8 mouse cellular contexts compared by ENCODE assay signal in genomic region chr10:7333077-7333747, GRCm38 (mm10).
DNase-seq lines count a peak whose midpoint lies in the region; ATAC-seq lines count a peak whose summit lies in the region.

No protein-coding gene starts in this region.

- no peaks in the 10 kb centered on the region for H3K9me3 ChIP-seq in hindbrain, embryonic 16.5 days (ENCODE audit: control insufficient read depth, low read length)

- H3K4me1 ChIP-seq in hindbrain, embryonic 16.5 days (ENCODE audit: control insufficient read depth, insufficient read depth, low read depth, low read length) = no peaks in the 10 kb centered on the region

- WGBS in hindbrain, embryonic 16.5 days = 43% methylated on average over 11 of the region's 11 CpGs

- no peak overlapping the region for H3K4me3 ChIP-seq in hindbrain, embryonic 16.5 days (ENCODE audit: low read length)

- H3K27me3 ChIP-seq in hindbrain, embryonic 16.5 days (replicated peaks; ENCODE audit: control insufficient read depth, insufficient read depth, low read length) = no peaks in the 10 kb centered on the region

- DNase-seq in WW6 (ENCODE audit: low read depth, low spot score) = peak; percentile 49
- DNase-seq in cerebellum, postnatal 10 days = peak; percentile 89 to 92
- DNase-seq in frontal cortex, postnatal 25 days (ENCODE audit: low spot score in 2 of 2) = peak; percentile 40 to 55
- peak; percentile 26 to 57 for DNase-seq in layer of hippocampus, postnatal 36 days
- DNase-seq in lung, postnatal 36 days = peak; percentile 85
- DNase-seq in right cerebral cortex, postnatal 14 days = peak; percentile 60

- peak; percentile 96 for ATAC-seq in hindbrain, embryonic 16.5 days
- ATAC-seq in inflammation-experienced regulatory T-cells, adult 6 months = no peak

- no peak overlapping the region for H3K4me2 ChIP-seq in hindbrain, embryonic 16.5 days (ENCODE audit: low read length)

- H3K36me3 ChIP-seq in hindbrain, embryonic 16.5 days (ENCODE audit: control insufficient read depth, insufficient read depth, low read length) = no peaks in the 10 kb centered on the region

- no peak overlapping the region for H3K9ac ChIP-seq in hindbrain, embryonic 16.5 days (ENCODE audit: low read depth, low read length)

- H3K27ac ChIP-seq in hindbrain, embryonic 16.5 days (ENCODE audit: low read depth, low read length) = no peak overlapping the region
